Mouse (Mus musculus) E14TG2a.4 (cell line): Measurements from ENCODE around the gene Micu1.

ENCODE experiments used
- CTCF ChIP-seq: conservative IDR thresholded peaks from 2 replicates; pipeline ENCODE4 v1.5.1; 2014; ENCODE audit warnings: low read length
- NANOG ChIP-seq: IDR thresholded peaks from 2 replicates; pipeline ENCODE4 v1.6.1; 2014; ENCODE audit warnings: borderline replicate concordance, low read length, mixed read lengths
- POU5F1 ChIP-seq: IDR thresholded peaks from 2 replicates; pipeline ENCODE4 v1.6.1; 2014; ENCODE audit warnings: low read length, borderline replicate concordance

GRCm38 (mm10) chr10:59773441-59774140 is 71.3 kb downstream of the Micu1 start:
- TF ChIP-seq CTCF = no peak
- TF ChIP-seq NANOG = no peak
- TF ChIP-seq POU5F1 = no peak
